12 mouse cellular contexts compared by ENCODE assay signal in genomic region chr15:36709788-36710187, GRCm38 (mm10).
"Had no signal": no experiment of that assay in that cellular context is flagged by ENCODE, and none has a peak within 500 bp of the region (broad histone marks: within the 10 kb centered on the region; RNA-seq: fewer than 3 reads in every experiment).

No protein-coding gene starts in this region.

- DNase-seq: kidney, adult 18-20 months; kidney, postnatal 10 days; lung, adult 18-20 months; right cerebral cortex, postnatal 4 days; spleen, adult 18-20 months; thymus, adult 2 months; thymus, postnatal 36 days had no signal

- H3K36me3 ChIP-seq: limb, embryonic 10.5 days; midbrain, embryonic 13.5 days; neural tube, embryonic 15.5 days had no signal

- H3K4me1 ChIP-seq: midbrain, embryonic 13.5 days had no signal

- H3K4me2 ChIP-seq: midbrain, embryonic 13.5 days; neural tube, embryonic 15.5 days had no signal

- H3K27ac ChIP-seq: left cerebral cortex, adult 2 months; limb, embryonic 10.5 days; midbrain, embryonic 13.5 days; neural tube, embryonic 15.5 days had no signal

- H3K4me3 ChIP-seq: left cerebral cortex, adult 2 months; limb, embryonic 10.5 days; midbrain, embryonic 13.5 days; myocyte; neural tube, embryonic 15.5 days had no signal

- H3K9ac ChIP-seq: midbrain, embryonic 13.5 days; neural tube, embryonic 15.5 days had no signal

- H3K9me3 ChIP-seq: limb, embryonic 10.5 days; midbrain, embryonic 13.5 days; neural tube, embryonic 15.5 days had no signal

- ATAC-seq: midbrain, embryonic 13.5 days had no signal

- H3K27me3 ChIP-seq: midbrain, embryonic 13.5 days; neural tube, embryonic 15.5 days had no signal
